Mouse (Mus musculus) thymus, adult 2 months (tissue): ENCODE data around the gene Cacnb4.

Source experiments
- CTCF ChIP-seq: fragments of 200-500 bp; IDR thresholded peaks from 2 replicates; pipeline ENCODE4 v1.5.1; 2012; ENCODE audit warnings: mild to moderate bottlenecking, control low read depth, low read length, moderate library complexity, borderline replicate concordance; ENCODE audit not compliant: control insufficient read depth, poor library complexity, insufficient read depth; ENCODE audit errors: extremely low read depth
- POLR2A ChIP-seq: fragments of 200-500 bp; IDR thresholded peaks from 2 replicates; pipeline ENCODE4 v1.6.1; 2012; ENCODE audit warnings: mild to moderate bottlenecking, low read length, control low read depth, moderate library complexity; ENCODE audit not compliant: control insufficient read depth, poor library complexity, insufficient read depth; ENCODE audit errors: extremely low read depth

- no peak for TF ChIP-seq CTCF
- TF ChIP-seq POLR2A = no peak
Observed at GRCm38 (mm10) chr2:52714111-52714510, 37.5 kb upstream of the Cacnb4 start.
